Mouse (Mus musculus): ENCODE measurements around the gene Dlgap4. TPM values are rescaled to one million over a fixed set of nuclear protein-coding genes. Genes with fewer than 3 reads are reported as not detected.

Dlgap4 gene
- total RNA-seq (2012; rRNA removed) (10.3 and 10.4 TPM in 2 replicates), polyA plus RNA-seq (2012; ENCODE audit: insufficient read depth in 1 of 2, insufficient read length in 2 of 2, low read depth in 1 of 2, low replicate concordance in 2 of 2, missing spikeins in 1 of 2) (10 to 100 TPM in 1 of 2 experiments, not detected in 1; 39.6 TPM)

DNA sequence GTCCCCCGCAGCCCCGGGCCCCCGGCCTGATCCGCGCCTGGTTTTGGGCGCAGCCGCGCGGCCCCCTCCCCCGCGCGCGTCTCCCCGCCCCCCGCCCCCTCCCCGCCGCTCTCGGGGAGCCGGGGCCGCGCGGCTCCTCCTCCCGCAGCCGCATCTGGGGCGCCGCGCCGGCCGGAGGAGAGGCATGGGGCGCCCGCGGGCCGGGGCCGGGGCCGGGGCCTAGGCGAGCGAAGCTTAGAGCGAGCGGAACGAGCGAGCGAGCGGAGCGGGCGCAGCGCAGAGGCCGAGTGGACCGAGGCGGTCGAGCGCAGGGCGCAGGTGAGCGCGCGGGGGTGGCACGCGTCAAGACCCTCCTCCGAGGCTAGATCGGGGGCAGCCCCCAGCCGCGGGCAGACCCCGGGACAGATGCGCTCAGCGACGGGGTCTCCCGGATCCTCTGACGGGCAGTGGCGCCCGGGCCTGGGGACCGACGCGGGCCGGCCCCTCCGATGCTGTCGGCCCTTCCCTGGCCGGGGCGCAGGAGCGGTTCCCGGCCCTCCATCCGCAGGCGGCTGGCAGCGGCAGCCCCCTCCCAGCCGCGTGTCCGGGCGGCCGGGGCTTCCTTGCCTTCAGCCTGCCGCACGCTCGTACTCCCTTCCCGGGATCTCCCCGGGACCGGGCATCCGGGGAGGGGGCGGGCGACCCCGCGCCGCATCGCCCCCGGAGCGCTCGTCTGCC is at the start of gene Dlgap4:
Dlgap4 (plus strand) TSS at position 165 of the 717 bp plus-strand sequence.
- H3K4me1 ChIP-seq (ENCODE audit: control insufficient read depth in 1 of 2, insufficient read depth in 2 of 2, low read length in 2 of 2) = no peaks in the 10 kb centered on the region
- no peaks in the 10 kb centered on the region for H3K36me3 ChIP-seq (ENCODE audit: control insufficient read depth in 1 of 2, insufficient read depth in 2 of 2, low read length in 2 of 2)
- no peak within 1 kb of the TSS for H3K27ac ChIP-seq (ENCODE audit: control insufficient read depth, low read depth, low read length)
- no peak within 1 kb of the TSS for H3K9ac ChIP-seq (ENCODE audit: control insufficient read depth, low read depth, low read length, poor library complexity, severe bottlenecking)
- H3K79me2 ChIP-seq (ENCODE audit: control insufficient read depth, insufficient read depth, low read length, poor library complexity) = no peaks in the 10 kb centered on the region
- TF ChIP-seq POLR2AphosphoS2 (IDR thresholded peaks at IDR 0.05; ENCODE audit: low read length) = no peak
- no peak for TF ChIP-seq RAD21 (IDR thresholded peaks at IDR 0.05; ENCODE audit: low read depth, low read length)
- no peak for TF ChIP-seq CTCF (IDR thresholded peaks at IDR 0.05 in 2 of 3, conservative IDR thresholded peaks at IDR 0.05 in 1 of 3; ENCODE audit: control insufficient read depth in 1 of 3, insufficient read depth in 1 of 3, low read depth in 2 of 3, low read length in 3 of 3, poor library complexity in 1 of 3, severe bottlenecking in 1 of 3)
- TF ChIP-seq GATA1 (IDR thresholded peaks at IDR 0.05; ENCODE audit: low read depth, low read length) = no peak
- no peak for TF ChIP-seq MXI1 (IDR thresholded peaks at IDR 0.05; ENCODE audit: low read depth, low read length)
- TF ChIP-seq MYB (IDR thresholded peaks at IDR 0.05; ENCODE audit: low read depth, low read length) = no peak
- no peak for TF ChIP-seq ZKSCAN1 (IDR thresholded peaks at IDR 0.05; ENCODE audit: low read depth, low read length)
- no peak for TF ChIP-seq POLR2A (IDR thresholded peaks at IDR 0.05; ENCODE audit: control insufficient read depth in 1 of 2, insufficient read depth in 1 of 2, low read depth in 1 of 2, low read length in 2 of 2, poor library complexity in 1 of 2)
- no peak for TF ChIP-seq KAT2A (conservative IDR thresholded peaks at IDR 0.05; ENCODE audit: low read depth, low read length)
- TF ChIP-seq SIN3A (IDR thresholded peaks at IDR 0.05; ENCODE audit: low read length) = no peak
- no peak for TF ChIP-seq TBP (IDR thresholded peaks at IDR 0.05; ENCODE audit: low read depth, low read length)
- no peak for TF ChIP-seq UBTF (IDR thresholded peaks at IDR 0.05; ENCODE audit: borderline replicate concordance, insufficient read depth, low read depth, low read length)
- TF ChIP-seq MYC (IDR thresholded peaks at IDR 0.05; ENCODE audit: low read depth, low read length) = no peak
- TF ChIP-seq ZC3H11A (IDR thresholded peaks at IDR 0.05; ENCODE audit: low read depth, low read length) = no peak
- no peaks in the 10 kb centered on the region for H3K9me3 ChIP-seq (replicated peaks; ENCODE audit: insufficient read depth, low read length)
- no peak for DNase-seq (ENCODE audit: low read depth, low spot score)
- H3K4me3 ChIP-seq (ENCODE audit: control insufficient read depth in 1 of 2, insufficient read depth in 1 of 2, low read depth in 2 of 2, low read length in 2 of 2) = no peak within 1 kb of the TSS
- no peaks in the 10 kb centered on the region; a peak in 1 of 4 replicates for H3K27me3 ChIP-seq (ENCODE audit: control insufficient read depth in 1 of 2, insufficient read depth in 2 of 2, low read length in 2 of 2)

GRCm38 (mm10) chr2:156566512-156566911 is 47.0 kb upstream of the Dlgap4 start:
- Histone ChIP-seq H3K9me3 (replicated peaks; ENCODE audit: insufficient read depth, low read length) (no peaks in the 10 kb centered on the region), H3K27ac (ENCODE audit: control insufficient read depth, low read depth, low read length) (no peak overlapping the region), H3K27me3 (ENCODE audit: control insufficient read depth in 1 of 2, insufficient read depth in 2 of 2, low read length in 2 of 2) (no peaks in the 10 kb centered on the region), H3K9ac (ENCODE audit: control insufficient read depth, low read depth, low read length, poor library complexity, severe bottlenecking) (no peak overlapping the region), H3K4me3 (ENCODE audit: control insufficient read depth in 1 of 2, insufficient read depth in 1 of 2, low read depth in 2 of 2, low read length in 2 of 2) (no peak overlapping the region), H3K79me2 (ENCODE audit: control insufficient read depth, insufficient read depth, low read length, poor library complexity) (no peaks in the 10 kb centered on the region), H3K36me3 (ENCODE audit: control insufficient read depth in 1 of 2, insufficient read depth in 2 of 2, low read length in 2 of 2) (peaks cover 3 to 8% of the 10 kb centered on the region in 2 experiments), H3K4me1 (ENCODE audit: control insufficient read depth in 1 of 2, insufficient read depth in 2 of 2, low read length in 2 of 2) (peaks cover 3 to 4% of the 10 kb centered on the region in 2 experiments; a peak in 3 of 4 replicates)
- TF ChIP-seq MEF2A (IDR thresholded peaks at IDR 0.05; ENCODE audit: extremely low read depth, insufficient replicate concordance, low read depth, low read length, poor library complexity, severe bottlenecking) (no peak), KAT2A (conservative IDR thresholded peaks at IDR 0.05; ENCODE audit: low read depth, low read length) (no peak), ZNF384 (IDR thresholded peaks at IDR 0.05; ENCODE audit: low read depth, low read length) (no peak), ELF1 (IDR thresholded peaks at IDR 0.05; ENCODE audit: low read depth, low read length) (no peak), TBP (IDR thresholded peaks at IDR 0.05; ENCODE audit: low read depth, low read length) (no peak), POLR2A (IDR thresholded peaks at IDR 0.05; ENCODE audit: control insufficient read depth in 1 of 2, insufficient read depth in 1 of 2, low read depth in 1 of 2, low read length in 2 of 2, poor library complexity in 1 of 2) (no peak), CTCF (IDR thresholded peaks at IDR 0.05 in 2 of 3, conservative IDR thresholded peaks at IDR 0.05 in 1 of 3; ENCODE audit: control insufficient read depth in 1 of 3, insufficient read depth in 1 of 3, low read depth in 2 of 3, low read length in 3 of 3, poor library complexity in 1 of 3, severe bottlenecking in 1 of 3) (no peak), USF2 (IDR thresholded peaks at IDR 0.05; ENCODE audit: borderline replicate concordance in 1 of 2, insufficient read depth in 1 of 2, low read depth in 1 of 2, low read length in 2 of 2) (no peak), HCFC1 (IDR thresholded peaks at IDR 0.05; ENCODE audit: low read depth, low read length) (no peak)
- DNase-seq (ENCODE audit: low read depth, low spot score) = no peak
